Mouse (Mus musculus): ENCODE results near the gene Hax1. TPM values are rescaled to one million over a fixed set of nuclear protein-coding genes. Genes with fewer than 3 reads are reported as not detected.

The Hax1 gene
- polyA plus RNA-seq, 2 experiments, result 121 to 135 TPM

DNA sequence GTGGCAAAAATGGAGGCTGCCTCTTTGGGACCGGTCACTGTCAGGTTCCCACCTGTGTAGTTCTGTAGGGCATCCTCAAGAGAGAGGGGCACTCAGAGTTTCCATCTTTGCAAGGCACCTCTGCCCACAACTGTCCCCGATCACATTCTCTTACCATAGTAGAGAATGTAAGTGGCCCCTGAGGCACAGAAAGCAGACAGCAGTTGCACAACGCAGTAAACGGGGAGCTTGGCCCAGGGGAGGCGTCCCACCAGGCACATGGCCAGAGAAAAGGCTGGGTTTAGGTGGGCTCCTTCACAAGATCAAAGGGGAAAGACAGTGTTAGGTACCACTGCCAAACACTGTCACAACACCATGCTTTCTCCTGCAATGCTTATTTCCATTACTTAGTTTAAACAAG lies 32.6 kb downstream of the Hax1 start:
- TF ChIP-seq POLR2A (IDR thresholded peaks at IDR 0.05; ENCODE audit: borderline replicate concordance, extremely low read depth, insufficient read depth, insufficient read length), result no peak
- WGBS, result 87% methylated on average over 5 of the region's 5 CpGs
- no peak for DNase-seq (ENCODE audit: low spot score)
- Histone ChIP-seq H3K9me3 (ENCODE audit: control insufficient read depth, low read length) (no peaks in the 10 kb centered on the region), H3K27ac (replicated peaks; ENCODE audit: low read depth, low read length) (no peak overlapping the region), H3K27me3 (ENCODE audit: control insufficient read depth, insufficient read depth, low read length) (no peaks in the 10 kb centered on the region), H3K4me2 (replicated peaks; ENCODE audit: low read depth, low read length, severe bottlenecking) (no peak overlapping the region), H3K4me3 (replicated peaks; ENCODE audit: low read length) (no peak overlapping the region), H3K4me1 (ENCODE audit: control insufficient read depth, insufficient read depth, low read length) (peaks cover 19% of the 10 kb centered on the region), H3K36me3 (ENCODE audit: control insufficient read depth, insufficient read depth, low read length) (no peaks in the 10 kb centered on the region), H3K9ac (ENCODE audit: low read depth, low read length, severe bottlenecking) (no peak overlapping the region)
- no peak for ATAC-seq (ENCODE audit: low FRiP score, low read depth)

- H3K4me1 ChIP-seq (ENCODE audit: control insufficient read depth, insufficient read depth, low read length), result peaks cover 21% of the 10 kb centered on the region
- no peak overlapping the region for H3K9ac ChIP-seq (ENCODE audit: low read depth, low read length, severe bottlenecking)
- no peak overlapping the region for H3K27ac ChIP-seq (replicated peaks; ENCODE audit: low read depth, low read length)
- H3K36me3 ChIP-seq (ENCODE audit: control insufficient read depth, insufficient read depth, low read length), result no peaks in the 10 kb centered on the region
- no peak for ATAC-seq (ENCODE audit: low FRiP score, low read depth)
- no peak for TF ChIP-seq POLR2A (IDR thresholded peaks at IDR 0.05; ENCODE audit: borderline replicate concordance, extremely low read depth, insufficient read depth, insufficient read length)
- H3K4me2 ChIP-seq (replicated peaks; ENCODE audit: low read depth, low read length, severe bottlenecking), result no peak overlapping the region
- H3K9me3 ChIP-seq (ENCODE audit: control insufficient read depth, low read length), result no peaks in the 10 kb centered on the region
- DNase-seq (ENCODE audit: low spot score), result no peak
- H3K4me3 ChIP-seq (replicated peaks; ENCODE audit: low read length), result no peak overlapping the region
- no peaks in the 10 kb centered on the region for H3K27me3 ChIP-seq (ENCODE audit: control insufficient read depth, insufficient read depth, low read length)
- 93% methylated on average over 8 of the region's 8 CpGs for WGBS
These were observed 33.0 kb downstream of the Hax1 start for GRCm38 (mm10) chr3:89965557-89965956.

- peak overlapping the region; percentile 98 for H3K4me2 ChIP-seq (replicated peaks; ENCODE audit: low read depth, low read length, severe bottlenecking)
- H3K9ac ChIP-seq (ENCODE audit: low read depth, low read length, severe bottlenecking), result peak overlapping the region; percentile 94
- ATAC-seq (ENCODE audit: low FRiP score, low read depth) (no peak; the same call in 1 of the 2 replicates), DNase-seq (ENCODE audit: low spot score) (peak; percentile 90)
- H3K4me3 ChIP-seq (replicated peaks; ENCODE audit: low read length), result peak overlapping the region; percentile 86
- H3K9me3 ChIP-seq (ENCODE audit: control insufficient read depth, low read length), result no peaks in the 10 kb centered on the region
- H3K4me1 ChIP-seq (ENCODE audit: control insufficient read depth, insufficient read depth, low read length), result peaks cover 25% of the 10 kb centered on the region
- TF ChIP-seq POLR2A (IDR thresholded peaks at IDR 0.05; ENCODE audit: borderline replicate concordance, extremely low read depth, insufficient read depth, insufficient read length), result no peak
- H3K27me3 ChIP-seq (ENCODE audit: control insufficient read depth, insufficient read depth, low read length), result no peaks in the 10 kb centered on the region
- H3K36me3 ChIP-seq (ENCODE audit: control insufficient read depth, insufficient read depth, low read length), result peaks cover 3% of the 10 kb centered on the region
- WGBS, result 32% methylated on average over 22 of the region's 22 CpGs
- peak overlapping the region; percentile 90 for H3K27ac ChIP-seq (replicated peaks; ENCODE audit: low read depth, low read length)
These were observed 34.4 kb downstream of the Hax1 start for GRCm38 (mm10) chr3:89963926-89964739.

- TF ChIP-seq POLR2A (IDR thresholded peaks at IDR 0.05; ENCODE audit: borderline replicate concordance, extremely low read depth, insufficient read depth, insufficient read length), result peak; percentile 73; the same call in 1 of the 2 replicates
- peak within 1 kb of the TSS; percentile 90 for H3K27ac ChIP-seq (replicated peaks; ENCODE audit: low read depth, low read length)
- peak; percentile 86 for DNase-seq (ENCODE audit: low spot score)
- under 1% methylated on average over 16 of the region's 35 CpGs for WGBS
- peak within 1 kb of the TSS; percentile 86 for H3K4me3 ChIP-seq (replicated peaks; ENCODE audit: low read length)
- H3K27me3 ChIP-seq (ENCODE audit: control insufficient read depth, insufficient read depth, low read length), result no peaks in the 10 kb centered on the region
- peak within 1 kb of the TSS; percentile 98 for H3K4me2 ChIP-seq (replicated peaks; ENCODE audit: low read depth, low read length, severe bottlenecking)
- ATAC-seq (ENCODE audit: low FRiP score, low read depth), result peak; percentile 77
- H3K36me3 ChIP-seq (ENCODE audit: control insufficient read depth, insufficient read depth, low read length), result peaks cover 11% of the 10 kb centered on the region
- H3K9me3 ChIP-seq (ENCODE audit: control insufficient read depth, low read length), result no peaks in the 10 kb centered on the region
- peaks cover 25% of the 10 kb centered on the region for H3K4me1 ChIP-seq (ENCODE audit: control insufficient read depth, insufficient read depth, low read length)
- H3K9ac ChIP-seq (ENCODE audit: low read depth, low read length, severe bottlenecking), result peak within 1 kb of the TSS; percentile 94
These were observed 35.3 kb downstream of the Hax1 start, which contains the start of gene Atp8b2 for GRCm38 (mm10) chr3:89963221-89963763. Gene Atp8b2, minus strand, starts transcription at chr3:89963508.

DNA sequence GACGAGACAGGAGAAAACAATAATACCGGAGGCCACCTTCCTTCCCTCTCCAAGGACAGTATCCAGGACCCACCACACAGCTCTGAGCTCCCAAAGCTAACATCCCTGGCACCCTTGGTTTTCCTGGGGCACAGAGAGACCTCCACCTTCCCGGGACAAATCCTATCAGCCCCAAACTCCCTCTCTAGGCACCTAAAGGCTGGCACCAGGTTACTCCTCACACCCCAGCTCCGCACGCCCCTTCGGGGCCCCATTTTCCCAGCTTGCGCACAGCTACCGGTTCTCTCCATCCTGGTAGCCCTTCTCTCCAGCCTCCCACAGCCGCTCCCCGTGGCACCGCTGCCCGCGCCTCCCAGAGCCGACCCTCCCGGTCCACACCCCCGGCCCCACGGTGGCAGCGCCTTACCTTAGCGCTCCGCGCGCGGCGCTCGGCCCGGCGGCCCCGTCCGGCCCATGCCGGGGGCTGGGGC lies 35.8 kb downstream of the Hax1 start:
- no peak for TF ChIP-seq POLR2A (IDR thresholded peaks at IDR 0.05; ENCODE audit: borderline replicate concordance, extremely low read depth, insufficient read depth, insufficient read length)
- Histone ChIP-seq H3K36me3 (ENCODE audit: control insufficient read depth, insufficient read depth, low read length) (peaks cover 16% of the 10 kb centered on the region), H3K4me1 (ENCODE audit: control insufficient read depth, insufficient read depth, low read length) (peaks cover 25% of the 10 kb centered on the region), H3K9me3 (ENCODE audit: control insufficient read depth, low read length) (no peaks in the 10 kb centered on the region), H3K9ac (ENCODE audit: low read depth, low read length, severe bottlenecking) (peak overlapping the region; percentile 94), H3K27ac (replicated peaks; ENCODE audit: low read depth, low read length) (peak overlapping the region; percentile 90), H3K4me2 (replicated peaks; ENCODE audit: low read depth, low read length, severe bottlenecking) (peak overlapping the region; percentile 98), H3K27me3 (ENCODE audit: control insufficient read depth, insufficient read depth, low read length) (no peaks in the 10 kb centered on the region), H3K4me3 (replicated peaks; ENCODE audit: low read length) (peak overlapping the region; percentile 86)
- DNase-seq (ENCODE audit: low spot score), result peak; percentile 20
- ATAC-seq (ENCODE audit: low FRiP score, low read depth), result peak; percentile 12; the same call in 1 of the 2 replicates
- WGBS, result 0% methylated on average over 29 of the region's 30 CpGs

All from limb, embryonic 14.5 days (tissue).